Mouse (Mus musculus): Measurements from ENCODE around the gene Fgd6. TPM values are rescaled to one million over a fixed set of nuclear protein-coding genes. Genes with fewer than 3 reads are reported as not detected.

The Fgd6 gene
- polyA plus RNA-seq, 1 experiment from 2014 or later, result 6.4 TPM

DNA sequence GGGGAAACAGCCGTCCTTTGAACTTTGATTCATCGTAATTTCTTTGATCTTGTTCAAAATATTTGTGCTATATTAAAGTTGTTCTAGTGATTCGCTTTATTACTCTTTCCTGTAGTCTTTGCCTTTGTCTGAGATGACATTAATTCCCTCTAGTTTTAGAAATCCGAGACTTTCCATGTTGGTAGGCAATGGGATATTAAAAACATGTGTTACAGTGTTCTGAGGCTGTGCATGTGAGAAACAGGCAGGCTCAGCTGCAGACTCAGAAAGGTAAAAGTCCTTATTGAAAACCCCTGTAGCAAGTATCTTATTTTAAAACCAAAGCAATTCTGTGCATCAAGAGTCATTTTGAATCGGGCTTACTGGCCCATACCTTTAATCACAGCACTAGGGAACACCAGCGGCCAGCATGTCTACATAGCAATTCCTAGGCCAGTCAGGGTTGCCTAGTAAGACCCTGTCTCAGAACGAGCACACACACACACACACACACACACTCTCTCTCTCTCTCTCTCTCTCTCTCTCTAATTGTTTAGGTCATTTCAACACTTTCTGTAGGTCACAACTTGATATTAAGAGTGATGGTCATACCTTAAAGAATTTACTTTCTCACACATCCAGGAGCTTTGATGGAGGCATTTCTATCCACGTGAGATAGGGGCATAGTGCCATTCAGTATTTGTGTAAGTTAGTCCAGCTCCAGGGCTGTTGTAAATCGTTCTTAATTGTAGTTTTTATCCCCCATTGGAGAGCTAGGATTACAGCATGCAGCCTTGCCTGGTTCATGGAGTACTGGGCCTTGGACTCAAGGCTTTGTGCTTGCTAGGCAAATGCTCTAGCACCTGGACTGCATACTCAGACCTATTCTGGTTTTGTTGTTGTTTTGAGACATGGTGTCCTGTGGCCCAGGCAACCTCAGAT, 75.3 kb downstream of the Fgd6 start:
- no peaks in the 10 kb centered on the region for H3K9me3 ChIP-seq (ENCODE audit: control insufficient read depth, low read length)
- DNase-seq (ENCODE audit: low spot score), result no peak
- no peaks in the 10 kb centered on the region for H3K4me1 ChIP-seq (ENCODE audit: control insufficient read depth, insufficient read depth, low read length)
- no peak overlapping the region for H3K4me3 ChIP-seq (ENCODE audit: low read depth, low read length)
- H3K9ac ChIP-seq (ENCODE audit: low read length), result no peak overlapping the region
- H3K4me2 ChIP-seq (ENCODE audit: low read depth), result no peak overlapping the region
- H3K27me3 ChIP-seq (ENCODE audit: control insufficient read depth, insufficient read depth, low read length), result no peaks in the 10 kb centered on the region
- 84% methylated on average over 9 of the region's 9 CpGs for WGBS
- no peak for ATAC-seq (ENCODE audit: insufficient read depth, low FRiP score, low TSS enrichment)
- H3K36me3 ChIP-seq (ENCODE audit: control insufficient read depth, insufficient read depth, low read length), result no peaks in the 10 kb centered on the region
- no peak overlapping the region for H3K27ac ChIP-seq (ENCODE audit: low read depth, low read length)

DNA sequence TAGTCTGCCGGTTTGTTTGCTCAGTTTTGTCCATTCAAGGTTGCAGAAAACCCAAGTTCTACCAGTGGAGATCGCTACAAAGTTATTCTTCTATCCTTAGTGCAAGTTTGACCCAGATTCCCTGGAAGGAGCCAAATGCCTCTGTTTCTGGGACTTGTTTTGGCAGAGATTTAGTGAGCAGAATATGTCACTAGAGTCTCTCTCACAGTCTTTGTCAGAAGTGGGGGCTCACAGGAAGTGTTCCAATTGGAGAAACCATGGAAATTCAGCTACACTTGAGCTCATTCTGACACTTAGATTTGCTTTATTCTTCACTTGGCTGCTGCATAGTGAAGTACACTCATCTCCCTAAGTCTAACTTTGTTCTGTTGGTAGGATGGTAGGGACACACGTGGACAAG, 76.4 kb downstream of the Fgd6 start:
- H3K27me3 ChIP-seq (ENCODE audit: control insufficient read depth, insufficient read depth, low read length), result no peaks in the 10 kb centered on the region
- no peaks in the 10 kb centered on the region for H3K4me1 ChIP-seq (ENCODE audit: control insufficient read depth, insufficient read depth, low read length)
- no peak overlapping the region for H3K27ac ChIP-seq (ENCODE audit: low read depth, low read length)
- H3K9me3 ChIP-seq (ENCODE audit: control insufficient read depth, low read length), result no peaks in the 10 kb centered on the region
- H3K36me3 ChIP-seq (ENCODE audit: control insufficient read depth, insufficient read depth, low read length), result no peaks in the 10 kb centered on the region
- WGBS, result 87% methylated on average over 3 of the region's 3 CpGs
- no peak overlapping the region for H3K4me3 ChIP-seq (ENCODE audit: low read depth, low read length)
- ATAC-seq (ENCODE audit: insufficient read depth, low FRiP score, low TSS enrichment) (no peak), DNase-seq (ENCODE audit: low spot score) (no peak)
- H3K9ac ChIP-seq (ENCODE audit: low read length), result no peak overlapping the region
- H3K4me2 ChIP-seq (ENCODE audit: low read depth), result no peak overlapping the region

DNA sequence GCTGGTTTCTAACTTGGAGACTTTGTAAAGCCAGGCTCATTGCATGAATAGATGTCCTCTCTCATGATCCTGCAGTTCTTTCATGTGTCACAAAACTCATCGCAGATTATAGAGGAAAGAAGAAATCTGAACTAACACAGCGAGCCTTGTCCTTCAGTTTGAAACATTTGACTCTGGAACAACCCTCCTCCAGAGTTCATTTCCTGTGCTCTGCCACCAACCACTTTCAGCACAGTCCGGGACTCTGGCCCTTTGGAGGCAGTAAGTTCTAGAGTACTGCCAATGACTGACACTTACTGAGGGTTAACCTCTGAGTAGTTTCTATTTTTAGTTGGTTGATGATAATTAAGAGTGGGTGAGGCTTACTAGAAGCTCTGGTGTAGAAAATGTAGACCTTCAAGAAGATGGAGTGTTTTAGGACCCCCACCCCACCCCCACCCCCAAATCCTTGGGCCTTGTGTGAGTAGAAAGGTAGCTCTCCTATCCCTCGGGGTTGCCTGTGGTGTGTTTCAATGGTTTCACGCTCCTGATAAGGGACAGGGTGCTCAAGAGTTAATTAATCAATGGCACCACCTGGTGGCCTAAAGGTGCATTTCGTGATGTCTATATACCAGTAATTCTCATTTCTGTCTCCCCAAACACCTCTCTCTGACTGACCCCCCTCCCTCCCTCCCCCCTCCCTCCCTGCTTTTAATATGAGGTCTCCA, 80.2 kb downstream of the Fgd6 start:
- H3K9me3 ChIP-seq (ENCODE audit: control insufficient read depth, low read length), result no peaks in the 10 kb centered on the region
- DNase-seq (ENCODE audit: low spot score) (peak; percentile 75), ATAC-seq (ENCODE audit: insufficient read depth, low FRiP score, low TSS enrichment) (no peak)
- H3K27ac ChIP-seq (ENCODE audit: low read depth, low read length), result no peak overlapping the region
- no peak overlapping the region for H3K9ac ChIP-seq (ENCODE audit: low read length)
- no peaks in the 10 kb centered on the region for H3K4me1 ChIP-seq (ENCODE audit: control insufficient read depth, insufficient read depth, low read length)
- no peak overlapping the region for H3K4me2 ChIP-seq (ENCODE audit: low read depth)
- H3K36me3 ChIP-seq (ENCODE audit: control insufficient read depth, insufficient read depth, low read length), result no peaks in the 10 kb centered on the region
- H3K4me3 ChIP-seq (ENCODE audit: low read depth, low read length), result no peak overlapping the region
- no peaks in the 10 kb centered on the region for H3K27me3 ChIP-seq (ENCODE audit: control insufficient read depth, insufficient read depth, low read length)
- WGBS, result 37% methylated on average over 6 of the region's 6 CpGs

DNA sequence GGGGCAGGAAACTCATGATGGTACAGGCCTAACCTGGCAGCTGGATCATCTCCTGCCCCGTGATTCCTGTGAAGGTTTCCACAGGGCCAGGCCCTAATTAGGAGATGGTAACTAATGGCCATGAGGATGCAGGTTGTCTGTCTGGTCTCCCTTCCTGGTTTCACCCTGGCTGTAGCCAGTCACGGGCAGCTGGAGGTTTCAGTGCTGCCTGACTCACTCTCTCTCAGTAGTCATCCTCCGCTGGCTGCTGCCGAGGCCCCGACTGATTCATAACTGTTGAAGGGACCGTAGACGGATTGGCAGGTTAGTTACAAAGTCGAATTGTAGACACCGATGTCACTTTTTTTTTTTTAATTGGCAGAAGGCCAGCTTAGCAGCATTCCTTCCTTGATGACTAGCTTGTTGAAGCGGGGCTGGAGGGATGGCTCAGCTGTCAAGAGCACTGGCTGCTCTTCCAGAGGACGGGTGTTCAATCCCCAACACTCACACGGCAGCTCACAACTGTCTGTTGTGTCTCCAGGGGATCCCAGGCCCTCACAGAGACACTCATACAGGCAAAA, 81.1 kb downstream of the Fgd6 start:
- no peak overlapping the region for H3K27ac ChIP-seq (ENCODE audit: low read depth, low read length)

DNA sequence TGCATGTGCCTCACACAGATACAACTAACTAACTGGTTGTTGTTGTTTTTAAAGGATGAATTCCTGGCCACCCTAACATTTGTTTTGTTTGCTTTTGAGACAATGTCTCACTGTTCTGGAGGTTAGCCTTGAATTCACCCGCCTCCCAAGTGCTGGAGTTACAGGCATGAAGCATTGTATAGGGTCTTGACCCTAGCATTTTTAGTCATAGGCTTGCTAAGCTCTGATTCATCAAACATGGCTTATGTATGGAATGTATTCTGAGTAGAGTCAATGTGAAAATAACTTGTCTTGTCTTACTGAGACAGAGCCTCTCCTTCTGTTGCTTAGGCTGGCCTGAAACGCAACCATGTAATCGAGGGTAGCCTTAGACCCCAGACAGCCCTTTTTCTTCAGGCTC, 82.1 kb downstream of the Fgd6 start:
- H3K4me3 ChIP-seq (ENCODE audit: low read depth, low read length), result no peak overlapping the region
- DNase-seq (ENCODE audit: low spot score) (no peak), ATAC-seq (ENCODE audit: insufficient read depth, low FRiP score, low TSS enrichment) (no peak)
- H3K9ac ChIP-seq (ENCODE audit: low read length), result no peak overlapping the region
- no peak overlapping the region for H3K27ac ChIP-seq (ENCODE audit: low read depth, low read length)
- H3K4me2 ChIP-seq (ENCODE audit: low read depth), result no peak overlapping the region
- 91% methylated on average over 3 of the region's 3 CpGs for WGBS
- H3K9me3 ChIP-seq (ENCODE audit: control insufficient read depth, low read length), result no peaks in the 10 kb centered on the region
- no peaks in the 10 kb centered on the region for H3K27me3 ChIP-seq (ENCODE audit: control insufficient read depth, insufficient read depth, low read length)
- H3K36me3 ChIP-seq (ENCODE audit: control insufficient read depth, insufficient read depth, low read length), result no peaks in the 10 kb centered on the region
- no peaks in the 10 kb centered on the region for H3K4me1 ChIP-seq (ENCODE audit: control insufficient read depth, insufficient read depth, low read length)

More for the DNA sequence above, 81.1 kb downstream of the Fgd6 start:
- ATAC-seq (ENCODE audit: insufficient read depth, low FRiP score, low TSS enrichment) (no peak), DNase-seq (ENCODE audit: low spot score) (no peak)
- Histone ChIP-seq H3K36me3 (ENCODE audit: control insufficient read depth, insufficient read depth, low read length) (no peaks in the 10 kb centered on the region), H3K27me3 (ENCODE audit: control insufficient read depth, insufficient read depth, low read length) (no peaks in the 10 kb centered on the region), H3K4me1 (ENCODE audit: control insufficient read depth, insufficient read depth, low read length) (no peaks in the 10 kb centered on the region), H3K4me3 (ENCODE audit: low read depth, low read length) (no peak overlapping the region), H3K9me3 (ENCODE audit: control insufficient read depth, low read length) (no peaks in the 10 kb centered on the region), H3K4me2 (ENCODE audit: low read depth) (no peak overlapping the region), H3K9ac (ENCODE audit: low read length) (no peak overlapping the region)
- WGBS, result 92% methylated on average over 12 of the region's 12 CpGs

DNA sequence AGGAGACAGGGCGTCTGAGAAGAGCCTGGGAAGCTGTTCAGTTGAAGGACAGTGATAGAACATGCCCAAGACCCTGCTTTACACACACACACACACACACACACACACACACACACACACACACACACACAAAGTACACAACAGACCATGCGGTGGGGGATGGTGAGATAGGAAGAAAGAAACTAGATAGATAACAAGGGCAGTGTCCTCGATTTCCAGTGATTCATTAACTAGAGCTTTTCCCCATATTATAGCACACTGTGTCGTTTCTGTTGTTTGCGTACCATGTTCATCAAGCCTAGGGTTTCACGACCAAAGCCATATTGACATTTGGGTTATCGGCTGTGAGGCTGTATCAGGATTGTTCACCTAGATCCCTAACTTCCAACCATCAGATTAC, 83.2 kb downstream of the Fgd6 start:
- no peaks in the 10 kb centered on the region for H3K27me3 ChIP-seq (ENCODE audit: control insufficient read depth, insufficient read depth, low read length)
- H3K36me3 ChIP-seq (ENCODE audit: control insufficient read depth, insufficient read depth, low read length), result no peaks in the 10 kb centered on the region
- H3K4me1 ChIP-seq (ENCODE audit: control insufficient read depth, insufficient read depth, low read length), result no peaks in the 10 kb centered on the region
- no peak overlapping the region for H3K4me2 ChIP-seq (ENCODE audit: low read depth)
- DNase-seq (ENCODE audit: low spot score), result no peak
- no peaks in the 10 kb centered on the region for H3K9me3 ChIP-seq (ENCODE audit: control insufficient read depth, low read length)
- H3K9ac ChIP-seq (ENCODE audit: low read length), result no peak overlapping the region
- no peak overlapping the region for H3K27ac ChIP-seq (ENCODE audit: low read depth, low read length)
- no peak overlapping the region for H3K4me3 ChIP-seq (ENCODE audit: low read depth, low read length)
- ATAC-seq (ENCODE audit: insufficient read depth, low FRiP score, low TSS enrichment), result no peak
- 90% methylated on average over 7 of the region's 7 CpGs for WGBS

DNA sequence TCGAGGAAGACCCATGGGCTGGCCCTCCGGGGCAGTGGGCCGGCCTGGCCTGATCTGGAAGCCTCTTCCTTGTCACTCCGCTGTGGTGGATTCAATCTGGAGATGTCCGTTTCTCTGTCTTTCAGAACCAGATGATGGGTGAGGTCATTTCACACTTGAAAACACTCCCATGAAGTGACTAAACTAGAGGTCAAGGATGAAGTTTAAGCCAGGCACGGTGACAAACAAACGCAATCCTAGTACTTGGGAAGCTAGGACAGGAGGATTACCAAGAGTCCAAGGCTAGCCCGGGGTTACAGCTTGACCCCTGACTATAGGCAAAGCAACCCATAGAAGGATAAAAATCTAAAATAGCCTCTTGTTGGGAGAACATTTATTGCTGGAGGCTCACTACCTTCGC, 84.9 kb downstream of the Fgd6 start:
- 91% methylated on average over 9 of the region's 9 CpGs for WGBS

DNA sequence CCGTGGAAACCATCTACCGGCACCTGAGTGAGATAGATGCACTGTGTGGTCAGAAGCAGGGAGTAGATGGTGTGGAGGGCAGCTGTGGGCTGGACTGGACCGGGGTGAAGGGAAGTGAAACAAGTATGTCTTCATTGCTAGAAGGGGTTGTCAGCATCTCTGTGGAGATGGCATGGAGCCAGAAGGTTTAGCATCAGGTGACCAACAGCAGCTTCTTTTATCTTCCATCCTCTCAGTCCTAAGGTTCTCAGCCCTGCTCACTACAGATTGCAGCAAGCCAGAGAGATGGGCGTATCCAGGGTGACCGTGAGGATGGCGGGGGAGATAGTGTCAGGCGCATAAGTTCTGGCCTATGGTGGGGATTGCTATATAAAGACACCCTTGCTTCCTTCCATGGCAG, 86.8 kb downstream of the Fgd6 start:
- no peak overlapping the region for H3K9ac ChIP-seq (ENCODE audit: low read length)
- no peaks in the 10 kb centered on the region for H3K4me1 ChIP-seq (ENCODE audit: control insufficient read depth, insufficient read depth, low read length)
- no peak overlapping the region for H3K4me3 ChIP-seq (ENCODE audit: low read depth, low read length)
- no peaks in the 10 kb centered on the region for H3K36me3 ChIP-seq (ENCODE audit: control insufficient read depth, insufficient read depth, low read length)
- no peak overlapping the region for H3K4me2 ChIP-seq (ENCODE audit: low read depth)
- ATAC-seq (ENCODE audit: insufficient read depth, low FRiP score, low TSS enrichment) (no peak), DNase-seq (ENCODE audit: low spot score) (no peak)
- no peak overlapping the region for H3K27ac ChIP-seq (ENCODE audit: low read depth, low read length)
- no peaks in the 10 kb centered on the region for H3K27me3 ChIP-seq (ENCODE audit: control insufficient read depth, insufficient read depth, low read length)
- WGBS, result 95% methylated on average over 7 of the region's 7 CpGs
- H3K9me3 ChIP-seq (ENCODE audit: control insufficient read depth, low read length), result no peaks in the 10 kb centered on the region

More for the DNA sequence above, 84.9 kb downstream of the Fgd6 start:
- Histone ChIP-seq H3K9ac (ENCODE audit: low read length) (no peak overlapping the region), H3K9me3 (ENCODE audit: control insufficient read depth, low read length) (no peaks in the 10 kb centered on the region), H3K4me1 (ENCODE audit: control insufficient read depth, insufficient read depth, low read length) (no peaks in the 10 kb centered on the region), H3K4me3 (ENCODE audit: low read depth, low read length) (no peak overlapping the region), H3K36me3 (ENCODE audit: control insufficient read depth, insufficient read depth, low read length) (no peaks in the 10 kb centered on the region), H3K27me3 (ENCODE audit: control insufficient read depth, insufficient read depth, low read length) (no peaks in the 10 kb centered on the region), H3K4me2 (ENCODE audit: low read depth) (no peak overlapping the region), H3K27ac (ENCODE audit: low read depth, low read length) (no peak overlapping the region)
- ATAC-seq (ENCODE audit: insufficient read depth, low FRiP score, low TSS enrichment) (no peak), DNase-seq (ENCODE audit: low spot score) (no peak)
